Mouse (Mus musculus) testis, adult 2 months (tissue): ENCODE results near the gene Kcnj8.

ENCODE experiments used
- CTCF ChIP-seq: fragments of 200-500 bp; IDR thresholded peaks from 2 replicates; pipeline ENCODE4 v1.5.1; 2012; ENCODE audit warnings: low read depth, mild to moderate bottlenecking, inconsistent platforms, low read length, moderate library complexity; ENCODE audit not compliant: control insufficient read depth, insufficient read depth, insufficient replicate concordance
- POLR2A ChIP-seq: fragments of 200-500 bp; IDR thresholded peaks from 2 replicates; pipeline ENCODE4 v1.6.1; 2012; ENCODE audit warnings: low read depth, mild to moderate bottlenecking, inconsistent platforms, low read length, moderate library complexity; ENCODE audit not compliant: control insufficient read depth

- TF ChIP-seq CTCF: no peak
- TF ChIP-seq POLR2A: no peak
These were observed 6.7 kb downstream of the Kcnj8 start for GRCm38 (mm10) chr6:142564746-142565145.
